Comparison of ENCODE assay signal across 17 mouse cellular contexts in genomic region chr7:66988441-66988840, GRCm38 (mm10).
"Had no signal": no experiment of that assay in that cellular context is flagged by ENCODE, and none has a peak within 500 bp of the region (broad histone marks: within the 10 kb centered on the region; RNA-seq: fewer than 3 reads in every experiment).

No protein-coding gene starts in this region.

- H3K4me2 ChIP-seq: limb, embryonic 13.5 days; midbrain, embryonic 11.5 days had no signal

- H3K27ac ChIP-seq: limb, embryonic 10.5 days; limb, embryonic 13.5 days; liver, embryonic 14.5 days had no signal

- H3K27me3 ChIP-seq: limb, embryonic 13.5 days had no signal

- H3K9ac ChIP-seq: limb, embryonic 13.5 days; liver, embryonic 14.5 days; liver, postnatal 0 days had no signal

- H3K36me3 ChIP-seq: limb, embryonic 10.5 days; limb, embryonic 13.5 days had no signal

- DNase-seq: kidney, adult 18-20 months; kidney, adult 9 months; kidney, postnatal 14 days; kidney, postnatal 4 days; layer of hippocampus, adult 9-11 months; liver; liver, postnatal 0 days; lung, postnatal 4 days; midbrain, embryonic 14.5 days; thymus, adult 18-20 months; thymus, postnatal 36 days had no signal

- ATAC-seq: inflammation-experienced regulatory T-cells, adult 6 months; intestine, embryonic 16.5 days; liver, postnatal 0 days had no signal

- H3K4me1 ChIP-seq: limb, embryonic 10.5 days; limb, embryonic 13.5 days had no signal

- H3K9me3 ChIP-seq: limb, embryonic 10.5 days had no signal

- H3K4me3 ChIP-seq: limb, embryonic 10.5 days; limb, embryonic 13.5 days had no signal
